Mouse (Mus musculus) kidney, postnatal 36 days (tissue): ENCODE data around the gene Cwc25.
"Not testable (repeated sequence)": the region's sequence is repeated elsewhere in the genome, so short reads cannot be mapped to it uniquely, and the experiment has no call there.

Experiments used
- DNase-seq, 2 experiments: peaks; one replicate each; pipeline ENCODE4 v3.0.0; 2021 to 2022; ENCODE audit warnings: mixed read lengths in 2 of 2

Cwc25 gene

GRCm38 (mm10) chr11:97800691-97801408 lies 34.5 kb upstream of the Cwc25 start:
- DNase-seq, result peak; percentile 87 to 91

- DNase-seq, result peak; percentile 84 to 91
Observed at GRCm38 (mm10) chr11:97799994-97800690, 33.8 kb upstream of the Cwc25 start.

- peak; percentile 85 to 90 for DNase-seq
Observed at GRCm38 (mm10) chr11:97799146-97799993, 33.0 kb upstream of the Cwc25 start.

DNA sequence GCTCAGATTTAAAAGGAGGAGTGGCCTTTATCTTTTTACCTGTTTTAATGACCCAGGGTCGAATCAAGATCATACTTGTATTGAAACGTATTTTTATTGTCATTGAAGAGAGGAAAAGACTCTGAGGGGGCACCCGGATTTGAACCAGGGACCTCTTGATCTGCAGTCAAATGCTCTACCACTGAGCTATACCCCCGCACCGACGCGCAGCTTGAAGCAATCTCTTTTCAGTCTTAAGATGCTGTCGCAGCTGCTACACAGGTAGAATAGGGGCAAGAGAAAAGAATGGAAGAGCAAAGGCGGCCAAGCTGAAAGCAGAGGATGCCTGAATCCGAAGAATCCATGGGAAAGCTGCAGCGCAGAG lies 32.4 kb upstream of the Cwc25 start, which contains the start of gene Lasp1:
TSS of gene Lasp1 (plus strand) at position 219 of the 364 bp plus-strand sequence.
- DNase-seq, result peak; percentile 85 to 88

DNA sequence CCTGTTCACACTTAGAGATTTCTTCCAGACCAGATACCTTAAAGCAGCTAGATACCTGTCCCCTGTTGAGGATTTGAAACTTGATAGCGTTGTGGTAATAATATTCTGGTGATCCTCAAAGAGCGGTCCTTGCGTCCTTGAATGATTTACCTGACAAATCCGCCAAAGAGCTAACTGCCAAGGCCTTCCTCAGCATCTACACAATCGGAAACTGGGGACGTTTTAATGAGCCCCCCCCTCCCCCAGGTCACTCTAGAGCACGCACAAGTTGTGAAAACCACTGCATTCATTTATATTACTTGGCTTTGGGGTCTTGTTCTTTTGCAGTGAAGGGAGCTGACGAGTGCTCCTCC lies 31.7 kb upstream of the Cwc25 start:
- DNase-seq, result no peak

- no peak for DNase-seq
Observed at GRCm38 (mm10) chr11:97797369-97798082, 31.2 kb upstream of the Cwc25 start.

DNA sequence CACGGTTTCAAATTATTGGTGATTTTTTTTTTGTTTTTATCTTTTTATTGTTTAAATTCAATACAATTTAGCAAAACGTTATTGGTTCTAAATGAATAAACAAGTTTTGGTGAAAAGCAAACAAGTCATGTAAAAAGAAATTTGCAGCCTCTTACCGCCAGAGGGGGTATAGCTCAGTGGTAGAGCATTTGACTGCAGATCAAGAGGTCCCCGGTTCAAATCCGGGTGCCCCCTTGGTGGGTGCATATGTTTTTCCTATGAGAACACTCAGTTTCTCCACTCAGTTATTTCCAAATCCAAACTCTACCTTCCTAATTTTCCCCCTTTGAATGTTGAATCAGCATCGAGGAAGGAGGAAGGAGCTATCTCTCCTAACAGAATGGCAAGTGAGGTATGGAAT lies 30.6 kb upstream of the Cwc25 start:
- DNase-seq, result peak; percentile 76 to 82

GRCm38 (mm10) chr11:97793165-97793564 lies 26.8 kb upstream of the Cwc25 start:
- peak; percentile 57 to 62 for DNase-seq

GRCm38 (mm10) chr11:97790778-97791438 lies 24.6 kb upstream of the Cwc25 start:
- not testable (repeated sequence) for DNase-seq

DNA sequence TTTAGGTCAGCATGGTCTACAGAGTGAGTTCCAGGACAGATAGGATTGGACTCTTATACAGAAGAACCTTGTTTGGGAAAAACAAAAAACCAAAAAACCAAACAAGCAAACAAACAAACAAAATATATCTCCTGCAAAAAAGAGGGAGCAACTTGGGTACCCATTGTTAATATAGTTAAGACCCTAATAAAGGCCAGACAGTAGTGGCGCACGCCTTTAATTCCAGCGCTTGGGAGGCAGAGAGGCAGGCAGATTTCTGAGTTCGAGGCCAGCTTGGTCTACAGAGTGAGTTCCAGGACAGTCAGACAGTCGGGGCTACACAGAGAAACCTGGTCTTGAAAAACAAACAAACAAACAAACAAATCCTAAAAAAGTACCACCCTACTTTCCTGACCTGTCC lies 23.4 kb upstream of the Cwc25 start:
- DNase-seq, result no peak

GRCm38 (mm10) chr11:97787961-97788360 lies 21.6 kb upstream of the Cwc25 start:
- DNase-seq, result no peak

DNA sequence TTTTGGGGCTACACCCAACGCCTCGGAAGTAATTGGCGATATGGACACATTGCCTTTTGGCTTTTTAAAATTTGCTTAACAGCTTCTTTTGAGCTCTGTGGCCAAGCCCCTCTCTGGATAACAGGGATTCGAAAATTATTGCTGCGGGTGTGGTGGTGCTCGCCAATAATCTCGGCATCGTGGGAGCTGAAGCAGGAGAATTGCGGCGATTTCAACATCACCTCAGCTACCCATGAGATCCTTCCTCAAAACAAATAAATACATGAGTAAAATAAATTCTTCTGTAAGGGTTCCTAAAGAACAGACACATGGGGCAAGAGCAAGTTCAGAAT lies 16.2 kb upstream of the Cwc25 start:
- no peak for DNase-seq

- peak; percentile 99 to 100 for DNase-seq
Observed at GRCm38 (mm10) chr11:97781832-97782563, 15.6 kb upstream of the Cwc25 start, which contains the start of gene Rpl23. TSS of gene Rpl23 (minus strand) at chr11:97782437.

DNA sequence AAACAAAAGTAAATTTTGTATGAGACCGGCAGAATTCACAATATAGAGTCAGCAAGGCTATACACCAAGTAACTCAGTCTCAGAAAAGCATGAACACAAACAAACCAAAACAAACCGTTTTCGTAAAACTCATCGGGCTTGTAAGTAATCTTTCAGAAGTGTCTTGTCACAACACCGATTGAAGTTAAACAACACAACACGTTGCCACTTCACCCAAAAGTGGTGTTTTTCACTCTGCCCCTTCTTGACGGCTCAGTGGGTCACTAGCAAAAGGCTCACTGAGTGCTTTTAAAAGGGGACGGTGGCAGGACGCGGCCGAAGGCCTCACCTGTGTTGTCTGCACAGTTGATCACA lies 15.1 kb upstream of the Cwc25 start:
- DNase-seq, result no peak

GRCm38 (mm10) chr11:97779968-97780701 lies 13.8 kb upstream of the Cwc25 start:
- DNase-seq, result no peak

DNA sequence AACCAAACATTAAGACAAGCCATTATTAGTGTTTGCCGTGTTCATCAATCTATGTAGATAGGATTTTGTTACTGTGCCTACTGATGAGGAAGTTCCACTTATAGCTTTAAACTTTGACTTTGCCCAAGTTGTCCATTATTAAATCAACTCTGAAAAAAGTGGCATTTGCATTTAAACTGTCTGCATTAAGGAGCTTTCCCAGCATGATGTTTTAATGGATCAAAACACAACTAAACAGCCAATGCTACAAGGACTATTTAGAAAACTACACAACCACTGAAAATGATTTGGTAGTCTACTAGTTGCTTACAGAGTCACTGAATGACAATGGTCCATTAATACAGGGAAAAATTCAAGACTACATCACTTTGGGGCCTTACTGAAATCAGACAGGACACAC lies 12.6 kb upstream of the Cwc25 start:
- no peak for DNase-seq

- DNase-seq, result peak; percentile 17 to 55
Observed at GRCm38 (mm10) chr11:97777129-97777529, 10.8 kb upstream of the Cwc25 start.

GRCm38 (mm10) chr11:97776497-97777128 lies 10.3 kb upstream of the Cwc25 start:
- no peak for DNase-seq

GRCm38 (mm10) chr11:97775808-97776496 lies 9.6 kb upstream of the Cwc25 start, which contains the start of gene 1700001P01Rik:
TSS of gene 1700001P01Rik (minus strand) at chr11:97775918.
- no peak for DNase-seq

- no peak for DNase-seq
Observed at GRCm38 (mm10) chr11:97775186-97775585, 8.8 kb upstream of the Cwc25 start.
